ENCODE assay signal across 16 mouse cellular contexts in genomic region chr11:118152964-118153363, GRCm38 (mm10). TPM values are rescaled to one million over a fixed set of nuclear protein-coding genes. Genes with fewer than 3 reads are reported as not detected.
DNase-seq lines count a peak whose midpoint lies in the region; ATAC-seq and TF ChIP-seq lines count a peak whose summit lies in the region.
"Had no signal": no experiment of that assay in that cellular context is flagged by ENCODE, and none has a peak within 500 bp of the region (broad histone marks: within the 10 kb centered on the region; RNA-seq: fewer than 3 reads in every experiment).

No protein-coding gene starts in this region.

- TF ChIP-seq POLR2A in CH12.LX (IDR thresholded peaks at IDR 0.05; ENCODE audit: low read depth, low read length): no peak
- no peak for TF ChIP-seq POLR2A in myocyte (IDR thresholded peaks at IDR 0.05; ENCODE audit: insufficient read length, low read depth)

- dilution Hi-C loops in CH12.LX (cut with MboI; ENCODE audit: extremely low pct_ligation_motif_present, extremely low pct_unique_long_range_greater_than_20kb, low sequenced_read_pairs): no loop called here

- TF ChIP-seq CTCF in lung, postnatal 0 days (IDR thresholded peaks at IDR 0.05): no peak
- no peak for TF ChIP-seq CTCF in CH12.LX (conservative IDR thresholded peaks at IDR 0.05 in 1 of 2, IDR thresholded peaks at IDR 0.05 in 1 of 2; ENCODE audit: low read depth in 2 of 2, low read length in 2 of 2)

- WGBS in lung, postnatal 0 days: 55% methylated on average over 4 of the region's 4 CpGs

- DNase-seq in lung, postnatal 0 days (ENCODE audit: low spot score): peak; percentile 61
- no peak for DNase-seq in lung, postnatal 10 days
- DNase-seq in CH12.LX (ENCODE audit: extremely low read depth): no peak
- DNase-seq in kidney, postnatal 36 days: no peak
- DNase-seq in adrenal gland, adult 18-20 months (ENCODE audit: low spot score in 2 of 2): no peak
- DNase-seq in left cerebral cortex, postnatal 14 days (ENCODE audit: low spot score in 2 of 2): no peak
- DNase-seq: cerebellum, postnatal 14 days; gastrocnemius, postnatal 10 days; retina, postnatal 1 day; spleen, adult 18-20 months had no signal

- no peak overlapping the region for H3K4me3 ChIP-seq in lung, postnatal 0 days (ENCODE audit: low read depth, low read length)
- no peak overlapping the region for H3K4me3 ChIP-seq in CH12.LX (replicated peaks in 1 of 3; ENCODE audit: low read depth in 2 of 3, low read length in 2 of 3, poor library complexity in 1 of 3)
- H3K4me3 ChIP-seq in myocyte: no peak overlapping the region
- H3K4me3 ChIP-seq: limb, embryonic 12.5 days; liver, embryonic 15.5 days; neural tube, embryonic 15.5 days had no signal

- H3K9ac ChIP-seq in lung, postnatal 0 days (replicated peaks; ENCODE audit: low read depth): no peak overlapping the region
- no peak overlapping the region for H3K9ac ChIP-seq in CH12.LX (ENCODE audit: insufficient read depth, low read depth)
- H3K9ac ChIP-seq: limb, embryonic 12.5 days; liver, embryonic 15.5 days; neural tube, embryonic 15.5 days had no signal

- no peaks in the 10 kb centered on the region for H3K4me1 ChIP-seq in lung, postnatal 0 days (ENCODE audit: insufficient read depth, low read depth, low read length)
- H3K4me1 ChIP-seq in CH12.LX (ENCODE audit: control insufficient read depth in 1 of 2, insufficient read depth in 2 of 2): peaks cover 18 to 39% of the 10 kb centered on the region in 2 experiments

- H3K79me2 ChIP-seq in CH12.LX (replicated peaks; ENCODE audit: control insufficient read depth, extremely low read depth, insufficient read depth, poor library complexity, severe bottlenecking): no peaks in the 10 kb centered on the region
- no peaks in the 10 kb centered on the region for H3K79me2 ChIP-seq in myocyte (ENCODE audit: control insufficient read depth, insufficient read depth)

- peak; percentile 74 for TF ChIP-seq EP300 in lung, postnatal 0 days (IDR thresholded peaks at IDR 0.05)
- no peak for TF ChIP-seq EP300 in CH12.LX (IDR thresholded peaks at IDR 0.05; ENCODE audit: low read length)

- no peaks in the 10 kb centered on the region for H3K27me3 ChIP-seq in lung, postnatal 0 days (replicated peaks; ENCODE audit: insufficient read depth, low read length)
- H3K27me3 ChIP-seq in CH12.LX (replicated peaks): no peaks in the 10 kb centered on the region
- H3K27me3 ChIP-seq in myocyte (ENCODE audit: control insufficient read depth, insufficient read depth, insufficient read length): no peaks in the 10 kb centered on the region
- H3K27me3 ChIP-seq: liver, embryonic 15.5 days; neural tube, embryonic 15.5 days had no signal

- intact Hi-C loops in left cerebral cortex, postnatal 14 days (cut with DNase I): no loop called here

- peaks cover 3% of the 10 kb centered on the region; the same call in 1 of the 2 replicates for H3K9me3 ChIP-seq in lung, postnatal 0 days (ENCODE audit: low read length)
- peaks cover 25% of the 10 kb centered on the region for H3K9me3 ChIP-seq in CH12.LX (replicated peaks; ENCODE audit: low read length)
- H3K9me3 ChIP-seq: liver, embryonic 15.5 days; neural tube, embryonic 15.5 days had no signal

- H3K4me2 ChIP-seq in lung, postnatal 0 days (replicated peaks; ENCODE audit: low read depth, low read length): no peak overlapping the region
- H3K4me2 ChIP-seq in CH12.LX (ENCODE audit: insufficient read depth, low read depth, poor library complexity, severe bottlenecking) (no peak overlapping the region), myocyte (ENCODE audit: low read depth) (peak overlapping the region; percentile 18)
- H3K4me2 ChIP-seq: limb, embryonic 12.5 days; liver, embryonic 15.5 days; neural tube, embryonic 15.5 days had no signal

- peak; percentile 74 for ATAC-seq in lung, postnatal 0 days
- ATAC-seq in common myeloid progenitor, adult 5-6 weeks (replicated peaks; ENCODE audit: low read depth, poor library complexity, severe bottlenecking): peak; percentile 67
- ATAC-seq: forebrain, embryonic 16.5 days had no signal

- no peak for TF ChIP-seq RAD21 in CH12.LX (IDR thresholded peaks at IDR 0.05; ENCODE audit: low read depth, low read length)

- in situ Hi-C loops in CH12.LX (cut with MboI; ENCODE audit: low pct_ligation_motif_present, low pct_unique_long_range_greater_than_20kb, low sequenced_read_pairs): no loop called here

- H3ac ChIP-seq in myocyte (ENCODE audit: control insufficient read depth, insufficient read length): no peak overlapping the region

- no peaks in the 10 kb centered on the region for H3K36me3 ChIP-seq in lung, postnatal 0 days (ENCODE audit: insufficient read depth, low read length)
- peaks cover 0 to 5% of the 10 kb centered on the region in 2 experiments for H3K36me3 ChIP-seq in CH12.LX (replicated peaks in 1 of 2; ENCODE audit: control insufficient read depth in 1 of 2, insufficient read depth in 1 of 2, low read length in 1 of 2)
- no peaks in the 10 kb centered on the region for H3K36me3 ChIP-seq in myocyte (ENCODE audit: control insufficient read depth, insufficient read depth)
- H3K36me3 ChIP-seq: limb, embryonic 12.5 days; liver, embryonic 15.5 days; neural tube, embryonic 15.5 days had no signal

- no peak overlapping the region for H3K27ac ChIP-seq in lung, postnatal 0 days (ENCODE audit: low read length)
- H3K27ac ChIP-seq in CH12.LX (ENCODE audit: insufficient read depth, low read depth): no peak overlapping the region
- H3K27ac ChIP-seq: limb, embryonic 12.5 days; liver, embryonic 15.5 days; neural tube, embryonic 15.5 days had no signal

TF ChIP-seq in CH12.LX, 34 proteins besides CTCF, POLR2A, EP300 and RAD21:
- TF ChIP-seq BHLHE40 (IDR thresholded peaks at IDR 0.05; ENCODE audit: low read depth, low read length): 0 out of 2 replicates have a peak, but pooled peaks have one; percentile 16
- no peak for TF ChIP-seq TCF12 (IDR thresholded peaks at IDR 0.05; ENCODE audit: low read depth, low read length)
- no peak for TF ChIP-seq GABPA (IDR thresholded peaks at IDR 0.05; ENCODE audit: insufficient replicate concordance, low read depth, low read length)
- TF ChIP-seq ETS1 (conservative IDR thresholded peaks at IDR 0.05; ENCODE audit: low read depth, low read length): peak; percentile 59
- no peak for TF ChIP-seq MEF2A (IDR thresholded peaks at IDR 0.05; ENCODE audit: borderline replicate concordance, low read depth, low read length)
TF ChIP-seq in CH12.LX: peak in this region for 2.

TF ChIP-seq in myocyte, 11 proteins besides CTCF, POLR2A, EP300 and RAD21:
- TF ChIP-seq CEBPB (IDR thresholded peaks at IDR 0.05; ENCODE audit: insufficient read depth, poor library complexity, severe bottlenecking) (no peak), MYOD1 (IDR thresholded peaks at IDR 0.05; ENCODE audit: control insufficient read depth in 1 of 3, insufficient read length in 2 of 3, low read depth in 2 of 3) (no peak), SRF (IDR thresholded peaks at IDR 0.05; ENCODE audit: control insufficient read depth, insufficient read length, low read depth) (no peak), USF1 (IDR thresholded peaks at IDR 0.05; ENCODE audit: low read depth) (no peak), E2F4 (IDR thresholded peaks at IDR 0.05; ENCODE audit: insufficient read depth) (no peak), REST (IDR thresholded peaks at IDR 0.05; ENCODE audit: insufficient read depth, insufficient read length) (no peak), TCF12 (IDR thresholded peaks at IDR 0.05; ENCODE audit: insufficient read depth, poor library complexity, severe bottlenecking) (no peak), POLR2AphosphoS2 (IDR thresholded peaks at IDR 0.05; ENCODE audit: insufficient read length, low read depth) (no peak), MAX (IDR thresholded peaks at IDR 0.05; ENCODE audit: low read depth) (no peak), TCF3 (IDR thresholded peaks at IDR 0.05; ENCODE audit: insufficient read length, low read depth) (no peak), MYOG (IDR thresholded peaks at IDR 0.05; ENCODE audit: control insufficient read depth in 1 of 3, insufficient read depth in 1 of 3, insufficient read length in 2 of 3, low read depth in 2 of 3) (no peak)

RNA-seq across cellular contexts. Expression of gene Dnah17, which starts 22.5 kb away (rescaled TPM):
- 0.08 and 0.10 TPM in 2 replicates for polyA plus RNA-seq in lung, postnatal 0 days (2015; fragmentation: Nextera tagmentation; extraction: Ambion mirVana)
- total RNA-seq in CH12.LX (2012; rRNA removed) (0.08 TPM in 2 replicates), CH12.LX (2014; rRNA removed) (0.04 TPM in 1 of 2 replicates, not detected in the other)
- polyA plus RNA-seq in CH12.LX (2012; ENCODE audit: insufficient read length, low read depth) (0.23 and 0.34 TPM in 2 replicates), myocyte (2012; fragmentation: generic; extraction: Trizol) (0.16 TPM)
- total RNA-seq in common myeloid progenitor, adult 5-6 weeks (2017): not detected in 2 replicates
- total RNA-seq in adrenal gland, adult 18-20 months (2021): under 1 TPM in 1 of 2 experiments, not detected in 1; 0.03 TPM
- total RNA-seq in left cerebral cortex, postnatal 14 days (2021): under 1 TPM; 0.08 to 0.33 TPM
